Mouse (Mus musculus) heart, adult 2 months (tissue): ENCODE results near the gene Dop1b. TPM values are rescaled to one million over a fixed set of nuclear protein-coding genes. Genes with fewer than 3 reads are reported as not detected.
"Not testable (repeated sequence)": the region's sequence is repeated elsewhere in the genome, so short reads cannot be mapped to it uniquely, and the experiment has no call there.

Experiments used
- DNase-seq, 2 experiments: peaks; one replicate each; pipeline ENCODE4 v3.0.0; 2021
- H3K27ac ChIP-seq: fragments of 200-600 bp; 2 replicates; pipeline ENCODE4 v1.8.1; 2022
- H3K27me3 ChIP-seq: fragments of 200-500 bp; 2 replicates; pipeline ENCODE4 v1.6.1; 2012; ENCODE audit warnings: mild to moderate bottlenecking, low read length, inconsistent platforms, mixed read lengths; ENCODE audit not compliant: control insufficient read depth, insufficient read depth
- H3K36me3 ChIP-seq: fragments of 200-500 bp; 2 replicates; pipeline ENCODE4 v1.6.1; 2012; ENCODE audit warnings: low read length, inconsistent platforms; ENCODE audit not compliant: control insufficient read depth, insufficient read depth
- H3K4me1 ChIP-seq: fragments of 200-500 bp; 2 replicates; pipeline ENCODE4 v1.6.1; 2011; ENCODE audit warnings: low read length; ENCODE audit not compliant: control insufficient read depth, insufficient read depth
- H3K4me3 ChIP-seq: fragments of 200-600 bp; 2 replicates; pipeline ENCODE4 v1.8.1; 2022
- H3K79me2 ChIP-seq: fragments of 200-500 bp; replicated peaks from 2 replicates; pipeline ENCODE4 v1.6.1; 2012; ENCODE audit warnings: mild to moderate bottlenecking, inconsistent platforms, low read length, moderate library complexity, mixed read lengths; ENCODE audit not compliant: control insufficient read depth, insufficient read depth
- H3K9ac ChIP-seq: fragments of 200-500 bp; 2 replicates; pipeline ENCODE4 v1.6.1; 2012; ENCODE audit warnings: low read depth, mild to moderate bottlenecking, control low read depth, inconsistent platforms, low read length, mixed read lengths
- CTCF ChIP-seq: fragments of 200-600 bp; IDR thresholded peaks from 2 replicates; pipeline ENCODE4 v1.8.1; 2022; ENCODE audit warnings: antibody characterized with exemption, mild to moderate bottlenecking, moderate library complexity
- EP300 ChIP-seq: fragments of 200-500 bp; IDR thresholded peaks from 2 replicates; pipeline ENCODE4 v1.6.1; 2011; ENCODE audit warnings: low read depth, low read length, control low read depth; ENCODE audit not compliant: insufficient read depth
- POLR2A ChIP-seq: fragments of 200-500 bp; IDR thresholded peaks from 2 replicates; pipeline ENCODE4 v1.6.1; 2011; ENCODE audit warnings: mild to moderate bottlenecking, low read depth, low read length, control low read depth; ENCODE audit not compliant: insufficient read depth
- WGBS: fragments of 180-500 bp; shearing (Covaris S2); methylation state at CpG from one replicate; pipeline ENCODE4 v1.1.7; 2018; 5-methylcytosine and 5-hydroxymethylcytosine counted together
- intact Hi-C: fragments of 180-260 bp; cut with DNase I; formaldehyde crosslinking; loops from one replicate; pipeline ENCODE4 v1.15.1; 2025
- long read RNA-seq: library from polyadenylated mRNA; stranded (forward); transcript quantifications from one replicate; pipeline ENCODE4 v2.0.0, GENCODE M21; 2021
- polyA plus RNA-seq: library from polyadenylated mRNA; depleted of rRNA; stranded (reverse); fragments of >200 nt; gene quantifications from 2 replicates; pipeline ENCODE4 v1.2.3, GENCODE M21; 2012; rRNA removed
- total RNA-seq, 2 experiments: library from RNA; stranded (reverse); gene quantifications; 2 replicates each; pipeline ENCODE4 v1.2.3; 2021

Dop1b gene
- total RNA-seq = 10 to 100 TPM; 15.7 to 17.6 TPM
- polyA plus RNA-seq = 14.5 and 15.5 TPM in 2 replicates
- long read RNA-seq, full-length matches to known transcripts = 2 of 3 reads
- long read RNA-seq, partial matches to known transcripts = 0 of 3 reads
- long read RNA-seq, other reads (novel, unspliced or antisense) = 1 of 3 reads

DNA sequence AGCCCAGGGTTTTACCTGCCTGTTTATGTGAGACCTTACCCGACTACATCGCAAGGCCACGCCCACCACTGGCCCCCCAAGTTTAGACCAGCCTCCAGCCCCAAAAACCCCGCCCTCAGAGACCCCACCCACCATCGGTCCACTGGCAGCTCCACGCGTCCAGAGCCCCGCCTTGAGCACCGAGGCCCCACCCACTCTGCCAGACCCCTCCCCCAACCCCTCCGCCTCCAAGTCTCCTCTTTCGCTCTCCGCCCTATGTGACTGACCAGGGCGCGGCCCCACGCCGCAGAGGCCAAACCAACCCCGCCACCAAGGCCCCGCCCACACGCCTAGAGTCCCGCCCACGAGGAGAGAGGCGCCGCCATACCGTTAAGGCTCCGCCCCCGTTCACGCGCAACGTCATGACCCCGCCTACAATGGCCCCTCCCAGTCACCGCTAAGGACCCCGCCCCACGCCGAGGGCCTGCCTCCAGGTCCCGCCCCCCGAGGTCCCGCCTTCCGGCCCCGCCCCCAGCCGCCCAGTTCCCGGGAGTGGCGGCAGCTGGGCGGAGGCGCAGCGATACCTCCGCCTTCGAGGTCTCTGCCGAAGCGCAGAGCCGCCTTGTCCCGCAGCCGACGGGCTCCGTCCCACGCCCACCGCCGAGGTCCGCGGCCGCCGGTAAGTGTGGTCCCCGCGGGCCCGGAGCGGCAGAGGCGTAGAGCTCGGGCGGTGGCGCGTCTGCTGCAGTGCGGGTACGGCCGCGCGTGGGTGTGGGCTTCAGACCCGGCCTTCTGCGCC, at the start of gene Dop1b:
Gene Dop1b (plus strand): TSS at position 494 of the 778 bp plus-strand sequence.
- peak; percentile 99 for DNase-seq
- Histone ChIP-seq H3K27me3 (no peaks in the 10 kb centered on the region), H3K79me2 (no peaks in the 10 kb centered on the region), H3K4me3 (peak within 1 kb of the TSS; percentile 99), H3K27ac (peak within 1 kb of the TSS; percentile 79), H3K9ac (peak within 1 kb of the TSS; percentile 95), H3K4me1 (peaks cover 5% of the 10 kb centered on the region), H3K36me3 (no peaks in the 10 kb centered on the region)
- intact Hi-C loops = loop anchor here (1.0 to 10.0 kb wide), 3 partner anchors 28 to 173 kb away; partner anchors contain the start of genes Cbr3, Chaf1b and Morc3
- WGBS = 1% methylated on average over 76 of the region's 77 CpGs
- no peak for TF ChIP-seq CTCF
- no peak for TF ChIP-seq EP300
- TF ChIP-seq POLR2A = peak; percentile 72

GRCm38 (mm10) chr16:93667976-93668375, 43.7 kb upstream of the Dop1b start:
- Histone ChIP-seq H3K36me3 (no peaks in the 10 kb centered on the region), H3K27ac (no peak overlapping the region), H3K4me3 (no peak overlapping the region), H3K79me2 (no peaks in the 10 kb centered on the region), H3K4me1 (no peaks in the 10 kb centered on the region), H3K27me3 (no peaks in the 10 kb centered on the region), H3K9ac (no peak overlapping the region)
- no peak for DNase-seq
- TF ChIP-seq CTCF = no peak
- intact Hi-C loops = no loop called here

DNA sequence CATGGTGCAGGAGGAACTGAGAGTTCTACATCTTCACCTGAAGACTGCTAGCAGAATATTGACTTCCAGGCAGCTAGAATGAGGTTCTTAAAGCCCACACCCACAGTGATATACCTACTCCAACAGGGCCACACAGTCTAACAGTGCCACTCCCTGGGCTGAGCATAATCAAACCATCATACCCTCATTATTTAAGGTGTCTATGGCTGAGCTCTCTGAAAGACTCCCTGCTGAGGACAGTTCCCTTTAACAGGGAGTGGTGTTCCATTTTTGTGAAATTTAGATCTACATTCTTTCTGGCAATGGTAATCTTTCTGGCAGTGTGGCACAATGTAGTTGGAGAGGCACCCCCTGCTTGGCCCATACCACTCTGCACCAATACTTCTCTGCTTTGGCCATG, 42.2 kb upstream of the Dop1b start:
- Histone ChIP-seq H3K36me3 (no peaks in the 10 kb centered on the region), H3K79me2 (no peaks in the 10 kb centered on the region), H3K4me3 (no peak overlapping the region), H3K27ac (no peak overlapping the region), H3K27me3 (no peaks in the 10 kb centered on the region), H3K4me1 (no peaks in the 10 kb centered on the region), H3K9ac (no peak overlapping the region)
- no peak for DNase-seq
- no peak for TF ChIP-seq POLR2A
- no peak for TF ChIP-seq EP300
- no peak for TF ChIP-seq CTCF
- intact Hi-C loops = no loop called here

DNA sequence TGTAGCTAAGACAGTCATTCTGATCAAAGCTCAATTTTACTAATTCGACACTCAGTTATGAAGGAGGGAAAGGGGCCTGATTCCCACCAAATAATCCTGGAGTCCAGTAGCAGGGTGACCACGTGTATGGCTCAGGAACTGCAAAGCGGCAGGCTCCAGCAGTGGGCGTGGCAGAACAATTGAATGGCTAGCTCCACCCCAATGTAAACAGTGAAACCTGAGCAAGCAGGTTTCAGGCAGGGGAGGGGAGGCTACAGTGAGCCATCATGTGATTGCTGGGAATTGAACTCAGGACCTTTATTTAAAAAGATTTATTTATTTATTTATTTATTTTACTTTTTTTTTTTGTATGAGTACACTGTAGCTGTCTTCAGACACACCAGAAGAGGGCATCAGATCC, 41.2 kb upstream of the Dop1b start:
- DNase-seq, H3K4me3 ChIP-seq, H3K27ac ChIP-seq, H3K27me3 ChIP-seq, H3K4me1 ChIP-seq, H3K79me2 ChIP-seq, H3K9ac ChIP-seq, H3K36me3 ChIP-seq, intact Hi-C loops: not testable (repeated sequence)
- 50% methylated on average over 4 of the region's 4 CpGs for WGBS

GRCm38 (mm10) chr16:93671064-93671463, 40.6 kb upstream of the Dop1b start:
- DNase-seq = no peak
- H3K4me1 ChIP-seq = no peaks in the 10 kb centered on the region
- no peak overlapping the region for H3K4me3 ChIP-seq
- WGBS = 86% methylated on average over 5 of the region's 5 CpGs
- no peak overlapping the region for H3K27ac ChIP-seq
- H3K9ac ChIP-seq = no peak overlapping the region
- H3K27me3 ChIP-seq = no peaks in the 10 kb centered on the region
- H3K79me2 ChIP-seq = no peaks in the 10 kb centered on the region
- intact Hi-C loops = no loop called here
- no peak for TF ChIP-seq POLR2A
- no peak for TF ChIP-seq EP300
- peak; percentile 25 for TF ChIP-seq CTCF
- no peaks in the 10 kb centered on the region for H3K36me3 ChIP-seq

DNA sequence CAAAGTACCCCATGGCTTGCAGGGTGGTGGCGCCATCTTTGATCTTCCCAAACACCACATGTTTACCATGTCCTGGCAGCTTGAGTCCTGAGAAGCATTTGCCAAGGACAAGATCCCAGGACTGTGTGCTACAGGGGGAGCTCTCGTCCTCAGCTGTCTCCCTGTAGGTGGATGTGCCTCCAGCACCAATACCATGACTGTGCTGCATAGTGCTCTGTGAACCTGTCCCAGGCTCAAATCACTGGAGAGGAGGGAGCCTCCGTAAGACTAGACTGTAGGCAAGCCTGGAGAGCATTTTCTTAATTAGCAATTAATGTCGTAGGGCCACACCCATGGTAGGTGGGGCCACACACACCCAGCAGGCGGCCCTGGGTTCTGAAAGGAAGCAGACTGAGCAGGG, 35.3 kb upstream of the Dop1b start:
- H3K79me2 ChIP-seq = no peaks in the 10 kb centered on the region
- TF ChIP-seq EP300 = no peak
- TF ChIP-seq CTCF = no peak
- TF ChIP-seq POLR2A = no peak
- no peak overlapping the region for H3K27ac ChIP-seq
- H3K9ac ChIP-seq = no peak overlapping the region
- no peak overlapping the region for H3K4me3 ChIP-seq
- H3K4me1 ChIP-seq = no peaks in the 10 kb centered on the region
- 73% methylated on average over 5 of the region's 5 CpGs for WGBS
- H3K36me3 ChIP-seq = no peaks in the 10 kb centered on the region
- intact Hi-C loops = no loop called here
- DNase-seq = no peak
- no peaks in the 10 kb centered on the region for H3K27me3 ChIP-seq
